Mouse (Mus musculus): ENCODE results near the gene Lamb2.

DNA sequence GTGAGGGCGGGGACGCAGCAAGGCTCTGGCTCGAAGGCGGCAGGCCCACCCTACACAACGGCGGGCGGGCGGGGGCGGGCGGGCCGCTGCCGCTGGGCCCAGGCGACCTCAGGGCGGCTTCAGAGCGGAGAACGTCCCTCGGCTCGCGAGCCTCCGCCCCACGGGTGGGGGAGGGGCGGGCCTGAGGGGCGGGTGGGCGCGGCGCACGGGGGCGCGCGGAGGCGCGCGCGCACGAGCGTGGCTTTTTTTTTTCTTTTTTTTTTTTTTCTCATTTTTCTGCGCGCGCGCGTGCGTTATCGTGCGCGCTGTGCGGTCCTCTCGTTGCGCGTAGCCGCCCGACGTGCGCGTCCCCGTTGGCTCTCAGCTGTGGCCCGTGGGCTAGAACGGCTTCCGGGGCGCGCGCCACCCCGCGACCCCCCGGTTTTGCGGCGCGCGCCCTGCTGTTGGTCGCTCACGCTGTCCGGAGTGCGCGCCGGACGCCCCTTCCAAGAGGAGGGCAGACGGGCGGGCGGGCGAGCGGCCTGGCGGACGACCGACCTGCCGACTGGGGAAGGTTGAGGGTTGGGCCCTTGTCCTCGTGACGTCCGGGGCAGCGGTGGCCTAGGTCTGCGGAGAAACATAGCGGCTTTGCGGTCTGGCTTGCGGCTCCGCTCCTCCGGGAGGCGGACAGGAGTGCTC, 37.9 kb downstream of the Lamb2 start:
- no peak for TF ChIP-seq EP300 (IDR thresholded peaks at IDR 0.05; ENCODE audit: low read depth in 1 of 2, low read length in 2 of 2)
- TF ChIP-seq HCFC1 (IDR thresholded peaks at IDR 0.05; ENCODE audit: low read depth, low read length) = no peak; the same call in none of the 2 replicates
- no peak for TF ChIP-seq CTCF (IDR thresholded peaks at IDR 0.05 in 2 of 3, conservative IDR thresholded peaks at IDR 0.05 in 1 of 3; ENCODE audit: control insufficient read depth in 1 of 3, insufficient read depth in 1 of 3, low read depth in 2 of 3, low read length in 3 of 3, poor library complexity in 1 of 3, severe bottlenecking in 1 of 3)
- TF ChIP-seq MYC (IDR thresholded peaks at IDR 0.05; ENCODE audit: low read depth, low read length) = no peak
- no peak for TF ChIP-seq JUND (IDR thresholded peaks at IDR 0.05; ENCODE audit: low read depth, low read length)
- no peak for TF ChIP-seq RAD21 (IDR thresholded peaks at IDR 0.05; ENCODE audit: low read depth, low read length)
- TF ChIP-seq ZMIZ1 (IDR thresholded peaks at IDR 0.05; ENCODE audit: low read depth, low read length) = no peak
- TF ChIP-seq POLR2A (IDR thresholded peaks at IDR 0.05; ENCODE audit: control insufficient read depth in 1 of 2, insufficient read depth in 1 of 2, low read depth in 1 of 2, low read length in 2 of 2, poor library complexity in 1 of 2) = peak in 1 of 2 experiments; percentile 2; a peak in 1 of 4 replicates
- TF ChIP-seq MAFK (IDR thresholded peaks at IDR 0.05; ENCODE audit: borderline replicate concordance, low read depth, low read length) = no peak
- no peak for TF ChIP-seq USF2 (IDR thresholded peaks at IDR 0.05; ENCODE audit: borderline replicate concordance in 1 of 2, insufficient read depth in 1 of 2, low read depth in 1 of 2, low read length in 2 of 2)
- TF ChIP-seq MEF2A (IDR thresholded peaks at IDR 0.05; ENCODE audit: extremely low read depth, insufficient replicate concordance, low read depth, low read length, poor library complexity, severe bottlenecking) = no peak
- TF ChIP-seq KAT2A (conservative IDR thresholded peaks at IDR 0.05; ENCODE audit: low read depth, low read length) = no peak
- TF ChIP-seq BHLHE40 (IDR thresholded peaks at IDR 0.05; ENCODE audit: borderline replicate concordance, low read depth, low read length) = no peak
- no peak for TF ChIP-seq E2F4 (IDR thresholded peaks at IDR 0.05; ENCODE audit: borderline replicate concordance, low read depth, low read length)

All from MEL (cell line).